Mouse (Mus musculus) adrenal gland, postnatal 36 days (tissue): ENCODE results near the gene Zfp62. TPM values are rescaled to one million over a fixed set of nuclear protein-coding genes. Genes with fewer than 3 reads are reported as not detected.
"Not testable (repeated sequence)": the region's sequence is repeated elsewhere in the genome, so short reads cannot be mapped to it uniquely, and the experiment has no call there.

Experiments used
- DNase-seq, 2 experiments: peaks; one replicate each; pipeline ENCODE4 v3.0.0; 2021; ENCODE audit warnings: mixed read lengths in 1 of 2
- long read RNA-seq, 2 experiments: library from polyadenylated mRNA; stranded (forward); transcript quantifications; one replicate each; pipeline ENCODE4 v2.0.0; 2021; ENCODE audit warnings: borderline sequencing depth in 2 of 2
- total RNA-seq, 2 experiments: library from RNA; stranded (reverse); gene quantifications; 2 replicates each; pipeline ENCODE4 v1.2.3; 2021

The Zfp62 gene
- 10 to 100 TPM; 29.7 to 33.3 TPM for total RNA-seq
- long read RNA-seq, experiment 1, transcript Zfp62-203 (4 exons, 3,872 nt) = major isoform, 6 of 8 reads
- long read RNA-seq, experiment 1, partial matches to known transcripts = 0 of 8 reads
- long read RNA-seq, experiment 1, other reads (novel, unspliced or antisense) = 2 of 8 reads
- long read RNA-seq, experiment 2, partial matches to known transcripts = 0 of 3 reads
- long read RNA-seq, experiment 2, other reads (novel, unspliced or antisense) = 2 of 3 reads

DNA sequence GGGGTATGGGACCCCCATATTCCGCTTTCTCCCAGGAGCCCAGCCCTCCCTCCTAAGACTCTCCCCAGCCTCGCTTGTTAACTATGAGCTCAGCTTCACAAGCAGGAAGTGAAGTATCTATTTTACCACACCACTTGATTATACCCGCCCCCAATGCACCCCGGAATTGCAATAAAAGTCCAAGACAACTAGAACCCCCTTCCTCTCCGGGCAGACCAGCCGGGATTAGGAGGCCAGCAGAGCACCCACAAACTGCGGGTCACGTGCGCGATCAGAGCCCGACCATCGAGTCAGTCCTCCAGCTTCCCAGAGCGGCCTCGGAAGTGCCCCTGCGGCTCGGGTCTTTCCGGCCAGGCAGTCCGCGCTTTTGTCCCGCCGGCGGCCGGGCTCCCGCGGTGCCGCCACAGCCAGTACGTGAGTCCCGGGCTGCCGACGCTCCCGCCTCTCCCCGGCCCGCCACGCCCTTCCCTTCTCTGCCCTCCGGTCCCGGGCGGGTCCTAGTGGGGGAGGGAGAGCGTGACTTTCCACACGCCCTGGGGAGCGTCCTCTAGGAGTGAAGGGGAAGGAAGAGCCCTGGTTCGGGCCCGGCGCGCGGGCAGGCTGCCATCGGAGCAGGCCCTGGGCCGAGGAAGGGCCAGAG lies at the start of gene Zfp62:
Zfp62 (plus strand) TSS at position 164 of the 640 bp plus-strand sequence.
- DNase-seq = peak; percentile 97

- DNase-seq = no peak
Measured at GRCm38 (mm10) chr11:49154077-49154476, 49.0 kb upstream of the Zfp62 start, which contains the start of gene Olfr1394. Olfr1394 (plus strand) TSS chr11:49154377.

GRCm38 (mm10) chr11:49156821-49157814 lies 46.0 kb upstream of the Zfp62 start:
- DNase-seq = no peak

GRCm38 (mm10) chr11:49168839-49169611 lies 34.1 kb upstream of the Zfp62 start:
- DNase-seq = peak in 1 of 2 experiments; percentile 12

DNA sequence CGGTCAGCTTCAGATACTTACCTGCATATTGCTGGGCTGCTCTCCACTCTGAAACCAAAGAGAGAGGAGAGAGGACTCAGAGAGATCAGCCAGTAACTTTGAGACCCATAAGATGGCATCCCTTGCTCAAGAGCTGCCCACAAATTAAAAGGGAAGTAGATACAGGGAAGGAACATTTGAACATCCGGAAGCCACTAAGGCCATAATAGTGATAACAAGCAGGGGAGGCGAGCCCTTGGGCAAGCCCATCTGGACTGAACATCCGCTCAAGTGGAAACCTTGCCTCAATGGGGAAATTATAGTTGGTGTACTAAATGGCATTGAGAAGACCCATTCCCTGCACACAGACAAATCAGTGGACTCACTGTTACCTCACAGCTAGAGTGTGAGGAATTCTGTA lies 32.5 kb upstream of the Zfp62 start:
- DNase-seq = no peak

- no peak for DNase-seq
Measured at GRCm38 (mm10) chr11:49175345-49175744, 27.7 kb upstream of the Zfp62 start.

DNA sequence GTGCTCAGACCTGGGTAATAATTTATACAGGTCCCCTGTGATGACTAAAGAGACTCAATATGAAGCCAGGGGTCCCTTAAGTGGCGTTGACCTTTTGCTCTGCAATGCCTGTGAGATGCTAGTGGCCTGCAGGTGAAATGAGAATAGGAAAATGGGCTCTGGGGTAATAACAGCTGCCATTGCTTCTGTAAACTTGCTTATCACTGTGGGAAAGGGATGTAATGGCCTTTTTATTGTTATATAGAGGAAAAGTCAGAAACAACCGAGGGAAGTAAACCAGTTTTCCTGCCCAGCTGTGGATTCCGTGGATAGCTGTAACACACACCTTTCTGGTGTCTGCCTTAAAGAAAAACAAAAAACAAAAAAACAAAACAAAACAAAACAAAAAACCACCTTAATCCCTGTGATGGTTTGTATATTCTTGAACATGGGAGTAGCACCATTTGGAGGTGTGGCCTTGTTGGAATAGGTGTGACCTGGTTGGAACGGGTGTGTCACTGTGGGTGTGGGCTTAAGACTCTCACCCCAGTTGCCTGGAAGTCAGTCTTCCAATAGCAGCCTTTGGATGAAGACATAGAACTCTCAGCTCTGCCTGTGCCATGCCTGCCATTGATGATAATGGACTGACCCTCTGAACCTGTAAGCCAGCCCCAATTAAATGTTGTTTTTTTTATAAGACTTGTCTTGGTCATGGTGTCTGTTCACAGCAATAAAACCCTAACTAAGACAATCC lies 26.9 kb upstream of the Zfp62 start:
- not testable (repeated sequence) for DNase-seq

DNA sequence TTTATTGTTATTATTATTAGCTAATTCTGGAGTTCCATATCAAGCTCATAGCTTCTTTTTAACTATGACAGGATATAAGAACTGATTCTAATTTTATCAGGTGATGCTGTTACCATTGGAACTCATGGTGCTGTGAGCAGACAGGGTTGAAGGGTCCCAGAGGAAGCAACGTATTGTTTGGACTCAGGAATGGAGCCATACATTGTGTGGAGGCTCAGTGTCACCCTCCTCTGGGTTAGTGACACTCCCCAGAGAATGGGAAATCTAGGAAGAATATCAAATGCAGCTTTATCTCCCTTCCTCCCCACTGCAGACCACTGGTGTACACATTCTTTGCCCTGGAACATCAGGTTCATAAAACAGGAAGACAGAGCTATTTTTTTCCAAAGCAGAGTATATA lies 19.9 kb upstream of the Zfp62 start:
- no peak for DNase-seq

DNA sequence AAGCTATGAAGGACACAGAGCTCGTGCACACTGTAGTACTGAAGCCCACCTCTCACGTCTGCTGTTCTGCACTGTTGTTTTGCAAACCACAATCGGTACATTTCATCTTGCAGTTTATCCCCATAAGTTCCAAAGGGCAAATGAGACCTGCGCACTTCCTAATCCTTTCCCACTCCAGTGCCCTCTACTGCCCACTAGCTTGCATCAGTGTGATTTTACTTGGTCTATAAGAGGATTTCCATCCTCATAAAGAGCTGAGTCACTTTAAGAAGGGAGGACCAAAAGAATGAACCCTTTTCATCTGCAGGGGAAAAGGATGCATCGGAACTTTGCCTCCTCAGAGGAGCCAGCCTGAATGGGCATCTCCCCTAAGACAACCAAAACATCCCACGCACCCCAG lies 16.6 kb upstream of the Zfp62 start:
- DNase-seq = no peak

DNA sequence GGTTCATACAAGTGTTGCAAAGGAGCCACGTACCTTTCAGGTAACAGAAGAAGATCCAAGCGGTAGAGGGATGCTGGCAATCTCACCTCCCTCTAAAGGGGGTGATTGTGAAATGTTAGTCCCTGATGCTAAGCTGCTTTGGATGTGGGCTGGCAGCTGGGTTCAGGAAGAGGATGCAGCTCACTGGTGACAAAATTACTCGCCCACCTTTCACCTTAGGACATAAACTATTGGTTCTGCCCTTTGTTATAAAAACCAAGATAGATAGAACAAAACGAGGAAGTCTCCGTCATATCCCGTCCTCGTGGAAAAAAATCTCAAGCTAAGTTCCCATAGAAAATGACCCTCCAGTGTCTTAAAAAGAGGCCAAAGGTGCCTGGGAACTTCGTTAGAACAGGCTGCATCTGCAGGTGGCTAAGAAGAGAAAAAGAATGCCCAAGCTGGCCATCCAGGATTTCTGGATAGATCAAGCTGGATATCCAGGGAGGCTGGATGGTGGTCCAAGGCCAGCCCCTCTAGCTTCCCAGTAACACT lies 16.1 kb upstream of the Zfp62 start, which contains the start of gene Btnl9:
Btnl9 (minus strand) TSS at position 205 of the 534 bp plus-strand sequence.
- no peak for DNase-seq

DNA sequence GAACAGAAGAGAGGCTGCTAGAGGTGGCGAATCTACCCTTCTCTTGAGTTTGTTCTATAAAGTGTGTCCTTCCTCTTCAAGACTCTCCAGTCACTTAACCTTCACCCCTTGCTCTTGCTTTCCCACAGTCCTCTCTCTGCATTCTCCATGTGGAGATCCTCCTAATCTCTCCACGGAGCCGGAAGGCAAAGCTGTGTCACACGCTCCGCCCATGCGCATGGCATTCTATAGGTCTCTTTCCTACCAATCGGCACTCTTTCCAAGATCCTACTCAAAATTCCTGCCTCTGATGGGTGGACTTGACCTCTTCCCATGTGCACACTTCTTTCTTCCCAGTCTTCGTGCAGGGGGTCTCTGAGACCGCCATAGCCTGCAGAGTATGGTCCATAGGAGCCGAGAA lies 15.4 kb upstream of the Zfp62 start:
- no peak for DNase-seq

DNA sequence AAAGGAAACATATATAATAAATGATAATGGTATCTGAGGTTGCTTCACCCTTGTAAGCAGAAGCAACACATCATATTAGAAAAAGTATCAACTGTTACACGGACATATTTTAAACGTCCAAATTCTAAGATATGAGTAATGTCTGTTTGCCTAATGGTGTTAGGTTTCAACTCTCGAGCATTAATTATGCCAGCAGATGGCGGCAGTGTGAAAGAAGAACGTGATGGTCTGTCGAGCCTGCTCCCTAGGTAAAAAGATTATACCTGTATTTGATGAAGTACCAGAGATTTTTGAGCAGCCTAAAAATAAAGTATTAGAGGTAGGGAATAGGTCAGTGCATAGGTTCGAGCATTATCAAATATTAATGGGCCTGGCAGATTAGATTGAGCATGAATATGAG lies 13.4 kb upstream of the Zfp62 start:
- DNase-seq = peak; percentile 61 to 73

- DNase-seq = no peak
Measured at GRCm38 (mm10) chr11:49191083-49191482, 12.0 kb upstream of the Zfp62 start.

DNA sequence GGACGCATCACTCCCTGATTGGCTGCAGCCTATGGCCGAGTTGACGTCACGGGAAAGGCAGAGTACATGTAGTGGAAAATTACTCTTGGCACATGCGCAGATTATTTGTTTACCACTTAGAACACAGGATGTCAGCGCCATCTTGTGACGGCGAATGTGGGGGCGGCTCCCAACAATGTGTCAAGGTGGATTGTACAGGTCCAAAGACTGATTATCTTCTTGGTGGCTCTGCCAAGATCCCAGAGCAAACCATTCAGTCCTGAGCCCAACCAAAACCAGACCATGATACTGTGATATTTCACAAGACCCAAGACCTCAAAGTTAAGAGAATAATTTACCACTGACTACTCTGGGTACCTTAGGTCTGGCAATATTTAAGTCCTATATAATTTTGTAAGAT lies 8.3 kb upstream of the Zfp62 start:
- not testable (repeated sequence) for DNase-seq

DNA sequence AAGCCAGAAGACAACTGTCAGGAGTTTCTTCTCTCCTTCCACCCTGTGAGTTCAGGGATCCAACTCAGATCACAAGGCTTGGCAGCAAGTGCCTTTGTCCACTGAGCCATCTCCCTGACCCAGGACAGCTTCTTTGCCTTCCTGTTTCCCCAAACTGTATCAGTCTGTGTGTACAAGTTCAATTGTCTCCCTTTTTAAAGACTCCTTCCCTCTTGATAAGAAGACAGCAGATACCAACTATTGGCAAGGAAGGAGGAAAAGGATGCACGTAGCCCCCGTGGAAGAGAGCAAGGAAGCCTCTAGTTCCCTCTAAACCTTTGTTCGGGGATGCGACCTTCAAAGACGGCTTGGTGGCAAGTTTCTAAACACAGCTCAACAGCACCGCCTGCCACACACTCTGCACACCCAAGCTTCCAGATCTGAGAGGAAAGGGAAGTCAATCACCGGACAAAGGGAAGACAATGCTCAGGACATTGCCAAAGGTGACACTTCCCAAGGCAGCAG lies 7.2 kb upstream of the Zfp62 start:
- DNase-seq = peak; percentile 39 to 41

DNA sequence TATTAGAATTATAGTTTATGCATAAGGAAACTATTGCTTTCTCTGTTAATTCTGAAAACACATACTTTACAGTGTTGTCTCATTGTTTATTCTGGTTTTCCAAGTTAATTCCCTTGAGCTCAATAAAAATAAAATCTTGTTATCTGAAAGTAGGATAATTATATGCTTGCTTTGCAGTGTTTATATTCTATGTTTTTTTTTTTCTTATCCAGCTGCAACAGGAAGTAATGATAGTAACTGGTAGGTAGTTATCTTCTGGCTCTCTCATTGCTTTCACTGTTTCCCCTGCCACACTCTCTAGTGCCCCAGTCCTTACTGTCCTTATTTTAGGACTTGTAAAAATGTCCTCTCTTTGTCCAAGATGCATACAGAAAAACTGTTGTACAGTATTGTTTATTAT lies 2.4 kb upstream of the Zfp62 start:
- no peak for DNase-seq

- no peak for DNase-seq
Measured at GRCm38 (mm10) chr11:49201142-49201541, 1.9 kb upstream of the Zfp62 start.

- no peak for DNase-seq
Measured at GRCm38 (mm10) chr11:49202071-49202470, 1.0 kb upstream of the Zfp62 start.

DNA sequence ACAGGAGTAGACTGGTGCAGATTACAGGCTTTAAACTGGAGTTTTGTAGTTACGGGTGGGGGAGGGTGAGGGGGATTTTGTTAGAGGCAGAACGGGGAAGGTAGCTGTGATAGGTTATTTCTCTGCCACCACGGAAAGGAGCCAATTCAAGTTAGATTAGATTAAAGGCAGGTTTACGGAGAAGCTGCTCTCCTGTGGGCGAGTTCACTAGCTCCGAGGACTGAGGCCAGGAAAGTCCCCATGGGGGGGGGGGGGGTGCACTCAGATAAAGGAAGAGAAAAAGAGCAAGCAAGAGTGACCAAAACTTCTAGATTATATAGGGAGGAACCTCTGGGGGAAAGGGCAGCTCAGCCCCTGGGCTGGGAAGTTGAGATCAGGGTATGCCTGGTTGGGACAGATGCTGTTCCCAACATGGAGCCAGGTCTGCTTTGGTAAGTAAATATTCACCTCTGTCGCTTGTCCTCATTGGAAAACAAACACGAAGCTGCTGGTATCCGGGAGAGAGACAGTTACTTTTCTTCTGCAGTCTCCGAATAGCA lies 500 bp upstream of the Zfp62 start:
- DNase-seq = peak in 1 of 2 experiments; percentile 34
